Mouse (Mus musculus): ENCODE measurements at regions not wholly inside any gene's neighbourhood (a gene's known extent, or its start where the extent isn't known, plus 50 kb on each side); places are given as distances from the start of the nearest gene placed in this dataset.

DNA sequence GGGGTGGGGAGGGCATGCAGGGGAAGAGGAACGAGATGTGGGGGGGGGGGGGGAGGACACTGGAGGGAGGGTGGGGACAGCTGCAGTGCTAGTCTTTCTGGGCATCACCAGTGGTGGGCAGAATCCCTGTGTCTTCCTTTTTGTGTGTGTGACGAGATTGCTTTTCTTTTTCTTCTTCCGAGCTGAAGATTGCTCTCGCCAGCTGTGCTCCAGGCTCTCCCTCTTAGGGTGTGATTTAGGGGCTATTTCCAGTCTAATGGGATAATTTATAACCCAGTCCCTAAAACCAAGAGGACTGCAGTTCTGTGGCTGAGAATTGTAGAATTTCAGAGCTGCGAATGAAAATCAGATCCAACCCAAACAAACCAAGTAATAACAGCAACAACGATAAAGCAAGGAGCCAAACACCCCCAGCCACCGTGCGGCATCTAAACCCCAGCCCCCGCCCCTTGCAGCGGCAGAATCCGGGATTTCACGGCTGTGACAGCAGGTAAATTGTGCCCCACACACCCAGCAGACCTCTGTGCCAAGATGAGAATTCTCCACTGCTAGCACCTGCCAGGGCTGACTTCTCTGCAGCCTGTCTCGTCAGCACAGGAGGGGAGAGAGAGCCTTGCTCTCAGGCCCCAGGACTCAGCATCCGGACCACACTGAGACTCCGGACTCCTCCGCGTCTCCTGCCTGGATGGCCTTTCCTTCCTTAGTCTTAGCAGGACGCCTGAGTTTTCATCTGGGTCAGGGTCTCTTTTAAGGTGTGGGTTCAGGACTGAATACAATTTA is 104.3 kb downstream of the Rpl14 start:
- H3K4me2 ChIP-seq (ENCODE audit: low read depth) = peak overlapping the region; percentile 45
- no peaks in the 10 kb centered on the region for H3K36me3 ChIP-seq (ENCODE audit: control insufficient read depth, insufficient read depth)
- no peak overlapping the region for H3ac ChIP-seq (ENCODE audit: control insufficient read depth, insufficient read length)
- H3K27me3 ChIP-seq (ENCODE audit: control insufficient read depth, insufficient read depth, insufficient read length) = no peaks in the 10 kb centered on the region
- no peaks in the 10 kb centered on the region for H3K79me2 ChIP-seq (ENCODE audit: control insufficient read depth, insufficient read depth)
- no peak overlapping the region for H3K4me3 ChIP-seq
- peak in 1 of 3 experiments; percentile 24 for TF ChIP-seq MYOG (IDR thresholded peaks at IDR 0.05; ENCODE audit: control insufficient read depth in 1 of 3, insufficient read depth in 1 of 3, insufficient read length in 2 of 3, low read depth in 2 of 3)
- TF ChIP-seq TCF12 (IDR thresholded peaks at IDR 0.05; ENCODE audit: insufficient read depth, poor library complexity, severe bottlenecking) = no peak
- peak in 1 of 3 experiments; percentile 12 for TF ChIP-seq MYOD1 (IDR thresholded peaks at IDR 0.05; ENCODE audit: control insufficient read depth in 1 of 3, insufficient read length in 2 of 3, low read depth in 2 of 3)
- no peak for TF ChIP-seq MAX (IDR thresholded peaks at IDR 0.05; ENCODE audit: low read depth)

- Histone ChIP-seq H3K79me2 (ENCODE audit: control insufficient read depth, insufficient read depth) (no peaks in the 10 kb centered on the region), H3K27me3 (ENCODE audit: control insufficient read depth, insufficient read depth, insufficient read length) (no peaks in the 10 kb centered on the region), H3K4me3 (no peak overlapping the region), H3K36me3 (ENCODE audit: control insufficient read depth, insufficient read depth) (no peaks in the 10 kb centered on the region), H3ac (ENCODE audit: control insufficient read depth, insufficient read length) (no peak overlapping the region), H3K4me2 (ENCODE audit: low read depth) (no peak overlapping the region)
- TF ChIP-seq MYOG (IDR thresholded peaks at IDR 0.05; ENCODE audit: control insufficient read depth in 1 of 3, insufficient read depth in 1 of 3, insufficient read length in 2 of 3, low read depth in 2 of 3) (no peak), USF1 (IDR thresholded peaks at IDR 0.05; ENCODE audit: low read depth) (no peak), REST (IDR thresholded peaks at IDR 0.05; ENCODE audit: insufficient read depth, insufficient read length) (no peak), E2F4 (IDR thresholded peaks at IDR 0.05; ENCODE audit: insufficient read depth) (no peak)
These were observed 105.1 kb downstream of the Rpl14 start for GRCm38 (mm10) chr9:120676301-120676700.

GRCm38 (mm10) chr9:120676771-120677170 is 105.5 kb downstream of the Rpl14 start:
- H3K36me3 ChIP-seq (ENCODE audit: control insufficient read depth, insufficient read depth) = no peaks in the 10 kb centered on the region

GRCm38 (mm10) chr9:120677216-120677615 is 106.0 kb downstream of the Rpl14 start:
- H3ac ChIP-seq (ENCODE audit: control insufficient read depth, insufficient read length) = no peak overlapping the region
- TF ChIP-seq USF1 (IDR thresholded peaks at IDR 0.05; ENCODE audit: low read depth) (no peak), TCF3 (IDR thresholded peaks at IDR 0.05; ENCODE audit: insufficient read length, low read depth) (no peak), MAX (IDR thresholded peaks at IDR 0.05; ENCODE audit: low read depth) (no peak), E2F4 (IDR thresholded peaks at IDR 0.05; ENCODE audit: insufficient read depth) (no peak), REST (IDR thresholded peaks at IDR 0.05; ENCODE audit: insufficient read depth, insufficient read length) (no peak), SRF (IDR thresholded peaks at IDR 0.05; ENCODE audit: control insufficient read depth, insufficient read length, low read depth) (no peak), CEBPB (IDR thresholded peaks at IDR 0.05; ENCODE audit: insufficient read depth, poor library complexity, severe bottlenecking) (no peak), TCF12 (IDR thresholded peaks at IDR 0.05; ENCODE audit: insufficient read depth, poor library complexity, severe bottlenecking) (no peak), POLR2AphosphoS2 (IDR thresholded peaks at IDR 0.05; ENCODE audit: insufficient read length, low read depth) (no peak)
- no peaks in the 10 kb centered on the region for H3K27me3 ChIP-seq (ENCODE audit: control insufficient read depth, insufficient read depth, insufficient read length)
- no peaks in the 10 kb centered on the region for H3K79me2 ChIP-seq (ENCODE audit: control insufficient read depth, insufficient read depth)
- H3K4me3 ChIP-seq = no peak overlapping the region
- no peak overlapping the region for H3K4me2 ChIP-seq (ENCODE audit: low read depth)
- H3K36me3 ChIP-seq (ENCODE audit: control insufficient read depth, insufficient read depth) = no peaks in the 10 kb centered on the region

More at GRCm38 (mm10) chr9:120676771-120677170, 105.5 kb downstream of the Rpl14 start:
- no peaks in the 10 kb centered on the region for H3K79me2 ChIP-seq (ENCODE audit: control insufficient read depth, insufficient read depth)
- no peak overlapping the region for H3K4me3 ChIP-seq
- no peak overlapping the region for H3ac ChIP-seq (ENCODE audit: control insufficient read depth, insufficient read length)
- H3K27me3 ChIP-seq (ENCODE audit: control insufficient read depth, insufficient read depth, insufficient read length) = no peaks in the 10 kb centered on the region
- no peak overlapping the region for H3K4me2 ChIP-seq (ENCODE audit: low read depth)
- TF ChIP-seq E2F4 (IDR thresholded peaks at IDR 0.05; ENCODE audit: insufficient read depth) = no peak
- TF ChIP-seq TCF3 (IDR thresholded peaks at IDR 0.05; ENCODE audit: insufficient read length, low read depth) = no peak
- no peak for TF ChIP-seq USF1 (IDR thresholded peaks at IDR 0.05; ENCODE audit: low read depth)
- no peak for TF ChIP-seq MYOD1 (IDR thresholded peaks at IDR 0.05; ENCODE audit: control insufficient read depth in 1 of 3, insufficient read length in 2 of 3, low read depth in 2 of 3)
- no peak for TF ChIP-seq TCF12 (IDR thresholded peaks at IDR 0.05; ENCODE audit: insufficient read depth, poor library complexity, severe bottlenecking)

DNA sequence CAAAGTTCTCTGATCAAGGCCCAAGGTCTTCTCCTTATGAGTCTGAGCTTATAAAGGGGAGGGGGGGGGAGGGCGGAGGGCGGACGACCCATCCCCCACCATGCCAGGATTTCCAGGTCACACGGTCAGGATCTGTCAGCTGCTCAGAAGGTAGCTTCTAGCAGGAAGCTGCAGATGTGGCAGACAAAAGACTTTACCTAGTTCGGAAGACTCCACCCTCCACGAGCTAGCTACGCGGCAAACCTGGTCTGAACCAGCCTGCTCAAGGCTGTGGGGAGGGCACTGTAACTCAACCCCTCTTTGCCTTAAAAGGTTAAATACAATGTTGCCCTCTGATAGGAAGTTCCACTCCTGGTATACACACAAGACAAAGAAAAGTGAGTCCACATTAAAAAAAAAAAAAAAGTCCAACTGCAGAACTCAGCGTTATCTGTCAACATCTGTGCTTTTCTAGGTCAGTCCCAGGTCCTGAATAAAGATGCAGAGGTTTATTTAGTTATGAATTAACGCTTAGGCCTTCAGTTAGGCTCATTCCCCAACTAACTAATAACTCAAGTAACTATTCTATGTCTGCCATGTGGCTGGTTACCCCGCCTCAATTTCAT is 108.7 kb downstream of the Rpl14 start:
- Histone ChIP-seq H3ac (ENCODE audit: control insufficient read depth, insufficient read length) (no peak overlapping the region), H3K27me3 (ENCODE audit: control insufficient read depth, insufficient read depth, insufficient read length) (no peaks in the 10 kb centered on the region), H3K4me3 (no peak overlapping the region), H3K36me3 (ENCODE audit: control insufficient read depth, insufficient read depth) (no peaks in the 10 kb centered on the region), H3K4me2 (ENCODE audit: low read depth) (no peak overlapping the region), H3K79me2 (ENCODE audit: control insufficient read depth, insufficient read depth) (no peaks in the 10 kb centered on the region)
- TF ChIP-seq MYOD1 (IDR thresholded peaks at IDR 0.05; ENCODE audit: control insufficient read depth in 1 of 3, insufficient read length in 2 of 3, low read depth in 2 of 3) (no peak), E2F4 (IDR thresholded peaks at IDR 0.05; ENCODE audit: insufficient read depth) (no peak), MAX (IDR thresholded peaks at IDR 0.05; ENCODE audit: low read depth) (no peak), POLR2AphosphoS2 (IDR thresholded peaks at IDR 0.05; ENCODE audit: insufficient read length, low read depth) (no peak)
